Mouse (Mus musculus) CH12.LX (cell line): ENCODE results near the gene Mrtfa.

Experiments
- CTCF ChIP-seq, 2 experiments: IDR thresholded peaks in 1 of 2; conservative IDR thresholded peaks in 1 of 2; 2 replicates each; pipeline ENCODE4 v1.5.1; 2011 to 2012; ENCODE audit warnings: low read depth in 2 of 2, low read length in 2 of 2, improper control_type of control experiment in 1 of 2, inconsistent platforms in 1 of 2, mild to moderate bottlenecking in 1 of 2, moderate library complexity in 1 of 2
- E2F4 ChIP-seq: IDR thresholded peaks from 2 replicates; pipeline ENCODE4 v1.6.1; 2011; ENCODE audit warnings: low read depth, low read length, improper control_type of control experiment; ENCODE audit not compliant: insufficient replicate concordance
- MAX ChIP-seq: IDR thresholded peaks from 2 replicates; pipeline ENCODE4 v1.6.1; 2011; ENCODE audit warnings: low read length, improper control_type of control experiment
- POLR2A ChIP-seq: IDR thresholded peaks from 2 replicates; pipeline ENCODE4 v1.6.1; 2011; ENCODE audit warnings: low read depth, mild to moderate bottlenecking, improper control_type of control experiment, low read length
- RAD21 ChIP-seq: IDR thresholded peaks from 2 replicates; pipeline ENCODE4 v1.6.1; 2011; ENCODE audit warnings: low read depth, mild to moderate bottlenecking, low read length, improper control_type of control experiment, moderate library complexity
- RCOR1 ChIP-seq: conservative IDR thresholded peaks from 2 replicates; pipeline ENCODE4 v1.6.1; 2012; ENCODE audit warnings: low read depth, mild to moderate bottlenecking, inconsistent platforms, low read length, improper control_type of control experiment
- TCF12 ChIP-seq: IDR thresholded peaks from 2 replicates; pipeline ENCODE4 v1.6.1; 2014; ENCODE audit warnings: low read depth, mild to moderate bottlenecking, inconsistent platforms, low read length, improper control_type of control experiment
- ZNF384 ChIP-seq: IDR thresholded peaks from 2 replicates; pipeline ENCODE4 v1.6.1; 2012; ENCODE audit warnings: low read depth, low read length, improper control_type of control experiment, inconsistent platforms

DNA sequence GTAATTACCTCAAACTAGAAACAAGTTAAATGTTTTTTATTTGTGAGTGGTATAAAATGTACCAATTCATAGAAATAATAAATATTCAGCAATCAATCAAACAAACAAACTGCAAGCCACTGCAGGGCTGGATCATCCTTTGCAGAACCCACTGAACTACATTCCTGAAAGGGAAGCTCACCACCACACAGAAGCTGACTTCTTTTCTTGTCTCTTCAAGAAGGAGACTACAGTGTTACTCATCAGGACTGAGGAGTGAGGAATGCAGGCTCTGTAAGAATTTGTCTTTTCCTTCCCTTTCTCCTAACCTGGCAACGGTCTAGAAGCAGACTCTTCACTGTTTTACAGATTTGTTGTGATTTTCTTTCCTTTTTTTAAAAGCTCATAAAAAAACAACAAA is 120.1 kb downstream of the Mrtfa start:
- TF ChIP-seq E2F4 (no peak), TCF12 (no peak), RAD21 (no peak), CTCF (conservative IDR thresholded peaks at IDR 0.05 in 1 of 2, IDR thresholded peaks at IDR 0.05 in 1 of 2; ENCODE audit: low read depth in 2 of 2, low read length in 2 of 2) (no peak), ZNF384 (no peak), MAX (no peak), POLR2A (no peak), RCOR1 (no peak)
